Mouse (Mus musculus) midbrain, embryonic 10.5 days (tissue): ENCODE results near the gene Fam13c. TPM values are rescaled to one million over a fixed set of nuclear protein-coding genes. Genes with fewer than 3 reads are reported as not detected.

Experiments used
- DNase-seq: peaks from one replicate; pipeline ENCODE4 v3.0.0-alpha.2; 2017; ENCODE audit warnings: low spot score
- H3K27ac ChIP-seq: fragments of 300-500 bp; sonication (generic); replicated peaks from 2 replicates; pipeline ENCODE4 v1.5.1; 2016; ENCODE audit warnings: mild to moderate bottlenecking
- H3K27me3 ChIP-seq: fragments of 300-500 bp; sonication (generic); 2 replicates; pipeline ENCODE4 v1.6.1; 2016; ENCODE audit warnings: low read depth, mild to moderate bottlenecking; ENCODE audit not compliant: poor library complexity, severe bottlenecking
- H3K36me3 ChIP-seq: fragments of 300-500 bp; sonication (generic); 2 replicates; pipeline ENCODE4 v1.6.1; 2016; ENCODE audit warnings: mild to moderate bottlenecking, moderate library complexity
- H3K4me1 ChIP-seq: fragments of 300-500 bp; sonication (generic); 2 replicates; pipeline ENCODE4 v1.6.1; 2016
- H3K4me3 ChIP-seq: fragments of 300-500 bp; sonication (generic); 2 replicates; pipeline ENCODE4 v1.5.1; 2016; ENCODE audit warnings: mild to moderate bottlenecking, moderate library complexity
- H3K9me3 ChIP-seq: fragments of 300-500 bp; sonication (generic); replicated peaks from 2 replicates; pipeline ENCODE4 v1.6.1; 2016; ENCODE audit warnings: mild to moderate bottlenecking
- WGBS: fragments of 180-500 bp; shearing (Covaris S2); methylation state at CpG from one replicate; pipeline ENCODE4 v1.1.7; 2016; 5-methylcytosine and 5-hydroxymethylcytosine counted together
- polyA plus RNA-seq: library from polyadenylated mRNA; unstranded; fragments of >200 nt; fragmentation: Nextera tagmentation; extraction: Ambion mirVana; gene quantifications from 2 replicates; pipeline ENCODE4 v1.2.1, GENCODE M21; 2016

The Fam13c gene
- polyA plus RNA-seq, 1 experiment from 2014 or later = 13.3 TPM

- no peak overlapping the region for H3K4me3 ChIP-seq
- DNase-seq = no peak
- H3K9me3 ChIP-seq = peaks cover 13% of the 10 kb centered on the region; the same call in 1 of the 2 replicates
- no peak overlapping the region for H3K27ac ChIP-seq
- H3K4me1 ChIP-seq = peaks cover 13% of the 10 kb centered on the region
- H3K27me3 ChIP-seq = no peaks in the 10 kb centered on the region
- H3K36me3 ChIP-seq = peaks cover 11% of the 10 kb centered on the region; the same call in 1 of the 2 replicates
- WGBS = 86% methylated on average over 5 of the region's 5 CpGs
Measured at GRCm38 (mm10) chr10:70505842-70506241, 65.6 kb downstream of the Fam13c start.

GRCm38 (mm10) chr10:70506499-70507168, 66.4 kb downstream of the Fam13c start:
- H3K27me3 ChIP-seq = no peaks in the 10 kb centered on the region
- H3K4me3 ChIP-seq = no peak overlapping the region
- DNase-seq = peak; percentile 23
- peaks cover 13% of the 10 kb centered on the region; the same call in 1 of the 2 replicates for H3K9me3 ChIP-seq
- peaks cover 10% of the 10 kb centered on the region; the same call in 1 of the 2 replicates for H3K36me3 ChIP-seq
- no peak overlapping the region for H3K27ac ChIP-seq
- H3K4me1 ChIP-seq = peaks cover 13% of the 10 kb centered on the region
- WGBS = 62% methylated on average over 15 of the region's 15 CpGs

- Histone ChIP-seq H3K36me3 (peaks cover 4% of the 10 kb centered on the region; the same call in 1 of the 2 replicates), H3K9me3 (peaks cover 13% of the 10 kb centered on the region; the same call in 1 of the 2 replicates), H3K27ac (no peak overlapping the region), H3K27me3 (no peaks in the 10 kb centered on the region), H3K4me1 (peaks cover 13% of the 10 kb centered on the region), H3K4me3 (no peak overlapping the region)
- no peak for DNase-seq
- 85% methylated on average over 3 of the region's 3 CpGs for WGBS
Measured at GRCm38 (mm10) chr10:70507880-70508279, 67.6 kb downstream of the Fam13c start.

- Histone ChIP-seq H3K4me3 (no peak overlapping the region), H3K4me1 (peaks cover 10% of the 10 kb centered on the region), H3K27me3 (peaks cover 8% of the 10 kb centered on the region; the same call in 1 of the 2 replicates), H3K36me3 (no peaks in the 10 kb centered on the region), H3K27ac (no peak overlapping the region), H3K9me3 (no peaks in the 10 kb centered on the region)
- WGBS = 89% methylated on average over 9 of the region's 9 CpGs
- no peak for DNase-seq
Measured at GRCm38 (mm10) chr10:70514848-70515247, 74.6 kb downstream of the Fam13c start.

- peaks cover 28% of the 10 kb centered on the region for H3K4me1 ChIP-seq
- H3K4me3 ChIP-seq = no peak overlapping the region
- H3K36me3 ChIP-seq = no peaks in the 10 kb centered on the region
- 94% methylated on average over 8 of the region's 8 CpGs for WGBS
- no peak for DNase-seq
- H3K27me3 ChIP-seq = peaks cover 11% of the 10 kb centered on the region; the same call in 1 of the 2 replicates
- H3K9me3 ChIP-seq = no peaks in the 10 kb centered on the region
- H3K27ac ChIP-seq = no peak overlapping the region
Measured at GRCm38 (mm10) chr10:70516661-70517060, 76.4 kb downstream of the Fam13c start.

GRCm38 (mm10) chr10:70519640-70520099, 79.4 kb downstream of the Fam13c start:
- peak overlapping the region; percentile 66 for H3K4me3 ChIP-seq
- no peak for DNase-seq
- peaks cover 14% of the 10 kb centered on the region; the same call in 1 of the 2 replicates for H3K27me3 ChIP-seq
- H3K36me3 ChIP-seq = peaks cover 9% of the 10 kb centered on the region
- peak overlapping the region; percentile 83 for H3K27ac ChIP-seq
- WGBS = 6% methylated on average over 14 of the region's 14 CpGs
- H3K9me3 ChIP-seq = no peaks in the 10 kb centered on the region
- H3K4me1 ChIP-seq = peaks cover 31% of the 10 kb centered on the region

GRCm38 (mm10) chr10:70520143-70521131, 80.2 kb downstream of the Fam13c start:
- under 1% methylated on average over 38 of the region's 38 CpGs for WGBS
- Histone ChIP-seq H3K4me3 (peak overlapping the region; percentile 66), H3K9me3 (no peaks in the 10 kb centered on the region; the same call in 1 of the 2 replicates), H3K36me3 (peaks cover 14% of the 10 kb centered on the region), H3K27me3 (peaks cover 14% of the 10 kb centered on the region; the same call in 1 of the 2 replicates), H3K27ac (peak overlapping the region; percentile 83), H3K4me1 (peaks cover 31% of the 10 kb centered on the region)
- peak; percentile 72 for DNase-seq

GRCm38 (mm10) chr10:70521379-70521778, 81.1 kb downstream of the Fam13c start:
- peak; percentile 23 for DNase-seq
- H3K27ac ChIP-seq = 0 out of 2 replicates have a peak overlapping the region, but pooled peaks have one; percentile 83
- WGBS = 13% methylated on average over 5 of the region's 5 CpGs
- H3K4me1 ChIP-seq = peaks cover 31% of the 10 kb centered on the region
- peaks cover 14% of the 10 kb centered on the region; the same call in 1 of the 2 replicates for H3K27me3 ChIP-seq
- peaks cover 18% of the 10 kb centered on the region for H3K36me3 ChIP-seq
- H3K4me3 ChIP-seq = peak overlapping the region; percentile 66
- H3K9me3 ChIP-seq = no peaks in the 10 kb centered on the region; the same call in 1 of the 2 replicates

- no peak overlapping the region for H3K27ac ChIP-seq
- H3K27me3 ChIP-seq = no peaks in the 10 kb centered on the region
- H3K36me3 ChIP-seq = peaks cover 19% of the 10 kb centered on the region
- DNase-seq = no peak
- H3K4me1 ChIP-seq = no peaks in the 10 kb centered on the region
- no peaks in the 10 kb centered on the region; the same call in 1 of the 2 replicates for H3K9me3 ChIP-seq
- 93% methylated on average over 12 of the region's 12 CpGs for WGBS
- no peak overlapping the region for H3K4me3 ChIP-seq
Measured at GRCm38 (mm10) chr10:70530185-70530823, 90.0 kb downstream of the Fam13c start.

GRCm38 (mm10) chr10:70532249-70532648, 92.0 kb downstream of the Fam13c start:
- peaks cover 33% of the 10 kb centered on the region for H3K36me3 ChIP-seq
- 89% methylated on average over 9 of the region's 9 CpGs for WGBS
- no peaks in the 10 kb centered on the region for H3K27me3 ChIP-seq
- no peaks in the 10 kb centered on the region for H3K4me1 ChIP-seq
- no peak for DNase-seq
- H3K4me3 ChIP-seq = no peak overlapping the region
- H3K27ac ChIP-seq = no peak overlapping the region
- H3K9me3 ChIP-seq = no peaks in the 10 kb centered on the region

GRCm38 (mm10) chr10:70533301-70533781, 93.1 kb downstream of the Fam13c start:
- WGBS = 73% methylated on average over 8 of the region's 8 CpGs
- H3K4me3 ChIP-seq = no peak overlapping the region

GRCm38 (mm10) chr10:70533986-70534385, 93.7 kb downstream of the Fam13c start:
- no peaks in the 10 kb centered on the region for H3K4me1 ChIP-seq
- no peak overlapping the region for H3K27ac ChIP-seq
- 89% methylated on average over 12 of the region's 12 CpGs for WGBS

More at GRCm38 (mm10) chr10:70533301-70533781, 93.1 kb downstream of the Fam13c start:
- no peak for DNase-seq
- no peaks in the 10 kb centered on the region for H3K4me1 ChIP-seq
- no peaks in the 10 kb centered on the region for H3K27me3 ChIP-seq
- peaks cover 41% of the 10 kb centered on the region for H3K36me3 ChIP-seq
- H3K9me3 ChIP-seq = no peaks in the 10 kb centered on the region
- H3K27ac ChIP-seq = no peak overlapping the region

More at GRCm38 (mm10) chr10:70533986-70534385, 93.7 kb downstream of the Fam13c start:
- no peak for DNase-seq
- Histone ChIP-seq H3K27me3 (no peaks in the 10 kb centered on the region), H3K4me3 (no peak overlapping the region), H3K36me3 (peaks cover 47% of the 10 kb centered on the region), H3K9me3 (no peaks in the 10 kb centered on the region)
